Mouse (Mus musculus) left cerebral cortex, postnatal 25 days (tissue): ENCODE data around the gene Sprtn. TPM values are rescaled to one million over a fixed set of nuclear protein-coding genes. Genes with fewer than 3 reads are reported as not detected.

Experiments used
- DNase-seq, 2 experiments: peaks; one replicate each; pipeline ENCODE4 v3.0.0; 2022; ENCODE audit warnings: low spot score in 2 of 2, mixed read lengths in 1 of 2
- intact Hi-C: fragments of 180-260 bp; cut with DNase I; formaldehyde crosslinking; loops from one replicate; pipeline ENCODE4 v1.15.1; 2025
- total RNA-seq, 2 experiments: library from RNA; stranded (reverse); gene quantifications; 2 replicates each; pipeline ENCODE4 v1.2.3; 2021

Gene Sprtn
- total RNA-seq, result 10 to 100 TPM; 12.7 to 12.9 TPM

DNA sequence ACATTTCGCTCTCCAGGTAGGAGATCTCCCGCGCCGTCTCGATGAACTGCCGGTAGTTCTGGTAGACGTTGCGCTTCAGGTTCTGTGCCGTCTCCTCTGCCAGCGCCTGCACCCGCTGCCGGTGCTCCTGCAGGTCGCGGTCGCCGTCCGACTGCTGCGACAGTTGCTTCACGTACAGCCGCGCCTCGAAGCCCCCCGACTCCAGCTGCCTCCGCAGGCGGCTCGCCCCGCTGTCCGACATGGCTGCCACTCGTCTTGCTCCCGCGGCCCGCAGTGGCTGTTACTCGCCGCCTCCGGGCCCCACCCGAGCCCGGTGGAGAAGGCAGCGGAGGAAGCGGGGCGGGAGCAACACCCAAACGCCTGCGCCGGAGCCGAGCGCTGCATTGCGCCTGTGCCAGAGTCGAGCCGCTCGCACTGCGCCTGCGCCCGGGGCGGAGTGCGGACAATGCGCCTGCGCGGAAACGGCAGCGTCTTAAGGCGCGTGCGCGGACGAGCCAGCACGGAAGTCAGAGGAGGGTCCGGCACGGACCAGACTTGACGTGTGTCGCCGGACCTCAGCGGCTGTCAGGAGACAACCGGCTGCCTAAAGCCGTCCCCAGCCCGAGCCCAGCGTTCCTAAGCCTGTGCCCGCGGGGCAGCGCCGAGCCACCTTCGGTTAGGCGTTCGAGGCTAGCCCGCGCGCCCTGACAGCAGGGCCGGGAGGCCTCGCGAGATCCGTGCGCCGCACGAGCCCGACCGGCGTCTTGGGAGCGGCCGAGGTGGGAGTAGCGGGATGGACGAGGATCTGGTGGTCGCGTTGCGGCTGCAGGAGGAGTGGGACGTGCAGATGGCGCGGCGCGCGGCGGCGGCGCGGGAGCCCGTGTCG lies at the start of gene Sprtn, which contains the start of gene Exoc8:
TSS of gene Sprtn (plus strand) at position 501 of the 865 bp plus-strand sequence.
TSS of gene Exoc8 (minus strand) at position 320 of the 865 bp plus-strand sequence.
- DNase-seq, result peak; percentile 97 to 98
- intact Hi-C loops, result loop anchor here (2.0 to 5.0 kb wide), 3 partner anchors 51 to 135 kb away; partner anchors contain the start of genes Egln1 and Tsnax

DNA sequence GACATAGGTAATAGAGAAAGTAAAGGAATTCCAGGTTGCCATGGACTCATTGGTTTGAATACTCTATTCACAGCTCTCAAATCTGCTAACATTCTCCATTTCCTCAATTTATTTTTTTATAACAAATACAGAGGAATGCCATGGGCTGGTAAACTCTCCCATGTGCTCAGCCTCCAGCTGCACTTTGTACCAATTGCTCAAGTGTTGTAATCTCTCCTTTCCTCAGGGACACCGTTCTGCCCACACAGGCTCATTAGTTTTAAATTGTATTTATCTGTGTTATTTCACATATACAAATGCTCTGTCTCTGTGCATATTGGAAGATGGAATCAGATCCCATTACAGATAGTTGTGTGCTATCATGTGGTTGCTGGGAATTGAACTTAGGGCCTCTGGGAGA lies 44.2 kb upstream of the Sprtn start:
- intact Hi-C loops, result no loop called here
- DNase-seq, result no peak

DNA sequence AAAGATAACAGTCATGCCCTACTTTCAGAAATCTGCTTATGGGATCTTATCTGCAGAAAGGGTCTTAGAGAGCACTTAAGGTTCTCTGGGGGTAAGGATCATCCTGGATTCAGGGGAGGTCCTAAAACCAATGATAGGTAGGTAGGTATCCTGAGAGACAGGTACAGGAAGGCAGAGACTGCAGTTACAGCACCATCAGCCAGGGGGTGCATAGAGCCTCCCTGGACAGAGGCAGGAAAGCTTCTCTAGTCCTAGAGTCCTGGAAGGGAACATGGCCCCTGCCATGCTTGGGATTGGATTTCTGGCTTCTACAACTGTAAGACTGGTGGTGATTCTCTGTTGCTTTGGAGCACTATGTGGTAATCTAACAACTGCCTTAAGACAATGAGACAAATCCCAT lies 38.2 kb upstream of the Sprtn start:
- intact Hi-C loops, result no loop called here
- no peak for DNase-seq

GRCm38 (mm10) chr8:124860188-124860587 lies 37.5 kb upstream of the Sprtn start:
- no peak for DNase-seq
- intact Hi-C loops, result no loop called here

- intact Hi-C loops, result no loop called here
- DNase-seq, result peak; percentile 92 to 93
These were observed 35.1 kb upstream of the Sprtn start, which contains the start of the genes Gnpat and 2810004N23Rik for GRCm38 (mm10) chr8:124862321-124863162. Gene Gnpat, plus strand, starts transcription at chr8:124863033. Gene 2810004N23Rik, minus strand, starts transcription at chr8:124863120.

DNA sequence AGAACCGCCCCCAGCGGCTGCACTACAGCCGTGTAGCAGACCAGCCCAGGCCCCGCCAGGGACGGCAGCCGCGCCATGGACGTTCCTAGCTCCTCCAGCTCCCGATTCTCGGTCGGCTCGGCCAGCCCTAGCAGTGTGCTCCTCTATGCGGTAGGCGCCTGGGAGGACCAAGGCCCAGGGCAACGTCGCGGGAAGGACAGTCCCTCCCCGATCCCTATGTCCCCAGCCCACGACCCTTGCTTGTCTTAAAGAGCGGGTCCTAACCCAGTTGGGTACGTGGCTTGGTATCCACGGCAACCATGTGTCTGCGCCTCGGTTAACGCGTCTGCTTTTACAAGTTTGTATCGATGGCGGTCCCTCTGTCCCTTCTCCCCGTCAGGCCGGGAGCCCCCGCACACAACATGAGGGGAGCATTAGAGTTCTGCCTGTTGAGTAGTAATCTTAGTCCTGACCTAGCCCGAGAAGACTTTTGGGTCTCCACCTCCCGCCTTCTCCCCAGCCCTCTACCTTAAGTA lies 34.5 kb upstream of the Sprtn start:
- no peak for DNase-seq
- intact Hi-C loops, result no loop called here

DNA sequence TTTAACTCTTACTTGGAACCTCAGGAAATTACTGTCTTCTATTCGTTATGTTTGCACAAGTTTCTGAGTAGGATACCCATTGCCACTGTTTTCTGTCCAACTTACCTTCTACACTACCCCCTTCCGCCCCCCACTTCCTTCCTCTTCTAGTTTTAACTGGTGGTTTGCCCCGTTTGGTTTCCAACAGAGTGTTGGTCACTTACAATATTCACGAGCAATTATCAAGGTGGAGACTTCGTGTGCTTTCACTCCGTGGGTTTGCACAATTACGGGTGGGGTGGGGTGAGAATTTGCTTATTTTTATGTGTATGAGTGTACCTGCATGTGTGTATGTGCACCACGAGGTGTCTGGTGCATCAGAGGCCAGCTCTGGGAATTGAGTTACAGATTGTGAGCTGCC lies 34.0 kb upstream of the Sprtn start:
- intact Hi-C loops, result no loop called here
- no peak for DNase-seq

GRCm38 (mm10) chr8:124866669-124867068 lies 31.0 kb upstream of the Sprtn start:
- intact Hi-C loops, result no loop called here
- no peak for DNase-seq

DNA sequence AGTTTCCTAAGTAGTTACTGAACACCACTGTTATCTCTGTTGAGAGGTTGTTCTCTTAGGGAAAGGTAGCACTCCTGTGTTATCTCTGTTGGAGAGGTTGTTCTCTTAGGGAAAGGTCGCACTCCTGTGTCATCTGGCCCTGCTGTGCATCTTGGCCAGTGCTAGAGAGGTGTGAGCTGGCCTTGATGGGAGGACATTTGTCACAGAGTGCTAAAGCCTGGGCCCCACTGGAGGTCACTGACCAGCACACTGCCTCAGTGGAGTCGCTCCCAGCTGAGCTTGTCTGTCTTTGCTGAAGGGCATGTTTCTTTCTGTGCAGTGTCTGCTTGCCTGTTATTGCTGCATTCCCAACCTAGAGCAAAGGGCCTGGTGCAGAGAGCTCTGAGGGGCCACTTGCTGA lies 30.6 kb upstream of the Sprtn start:
- intact Hi-C loops, result no loop called here
- DNase-seq, result no peak

DNA sequence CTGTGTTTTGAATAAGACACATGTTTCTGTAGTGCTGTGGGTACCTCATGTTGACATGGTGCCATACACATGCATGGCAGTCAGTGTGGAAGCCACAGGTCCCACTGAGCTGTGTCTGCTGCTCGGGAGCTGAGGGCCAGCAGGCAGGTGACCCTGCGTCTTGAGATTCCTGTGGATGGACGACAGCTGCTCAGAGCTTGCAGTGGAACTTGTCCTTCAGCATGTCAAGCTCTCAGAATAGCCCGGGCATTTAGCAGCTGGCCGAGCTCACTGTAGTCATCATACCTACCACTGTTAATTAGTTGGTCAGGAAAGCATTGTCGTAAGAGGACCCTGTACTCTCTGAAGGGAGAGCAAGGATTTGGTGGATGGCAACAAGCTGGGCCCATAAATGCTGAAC lies 28.0 kb upstream of the Sprtn start:
- DNase-seq, result no peak
- intact Hi-C loops, result no loop called here

DNA sequence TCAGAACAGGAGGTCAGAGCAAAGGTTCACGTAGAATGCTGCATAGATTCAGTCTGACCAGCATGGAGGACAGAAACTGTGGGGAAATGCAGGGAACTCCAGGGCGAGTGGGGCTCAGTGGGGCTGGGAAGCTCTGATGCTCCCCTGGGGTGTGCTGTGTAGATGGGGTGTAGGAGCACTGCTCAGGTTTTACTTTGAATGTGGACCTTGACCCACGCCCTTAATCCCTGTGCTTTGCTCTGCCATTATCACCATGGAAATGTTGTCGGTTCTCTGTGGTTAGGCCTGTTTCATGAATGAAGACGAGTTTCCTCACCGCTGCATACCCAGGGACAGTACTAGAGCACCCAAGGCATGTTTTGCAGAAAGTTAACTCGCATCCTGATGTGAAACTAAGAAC lies 26.2 kb upstream of the Sprtn start:
- intact Hi-C loops, result no loop called here

DNA sequence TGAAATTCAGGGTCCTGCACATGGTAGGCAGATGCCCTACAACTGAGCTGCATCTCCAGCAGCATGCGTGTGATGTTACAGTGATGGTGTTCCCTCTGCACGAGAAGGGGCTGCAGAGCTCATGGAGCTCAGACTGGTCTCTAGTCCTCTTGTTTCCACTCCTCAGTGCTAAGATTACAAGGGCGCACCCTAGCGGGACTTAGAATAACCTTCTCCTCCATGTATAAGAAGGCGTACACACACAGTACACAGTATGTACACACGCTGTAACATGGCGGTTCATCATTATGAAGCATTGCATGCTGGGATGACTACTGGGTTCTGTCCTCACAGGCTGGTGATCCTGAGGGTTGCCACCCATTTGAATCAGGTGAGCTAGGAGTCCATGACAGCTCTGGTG lies 25.6 kb upstream of the Sprtn start:
- DNase-seq, result no peak
- intact Hi-C loops, result no loop called here

More for the DNA sequence above, 26.2 kb upstream of the Sprtn start:
- no peak for DNase-seq

GRCm38 (mm10) chr8:124872690-124873089 lies 25.0 kb upstream of the Sprtn start:
- DNase-seq, result no peak
- intact Hi-C loops, result no loop called here

DNA sequence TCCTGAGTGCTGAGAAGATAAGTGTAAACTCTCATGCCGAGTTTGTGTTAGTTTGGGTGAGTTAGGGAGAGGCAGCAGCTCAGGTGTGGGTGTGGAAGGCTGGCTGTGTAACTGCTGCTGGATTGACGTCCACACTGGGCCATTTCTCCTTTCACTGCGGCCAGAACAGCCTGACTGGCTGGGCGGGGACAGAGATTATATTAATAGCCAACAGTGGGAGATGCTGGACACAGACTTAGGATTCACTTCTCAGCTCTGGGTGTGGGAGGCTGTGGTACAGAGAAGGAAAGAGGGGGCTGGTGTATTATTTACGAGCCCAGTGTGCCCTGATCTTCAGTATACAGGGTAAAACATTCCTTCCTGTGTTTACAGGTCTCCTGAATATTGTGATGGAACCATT lies 19.5 kb upstream of the Sprtn start:
- DNase-seq, result peak in 1 of 2 experiments; percentile 59
- intact Hi-C loops, result no loop called here

DNA sequence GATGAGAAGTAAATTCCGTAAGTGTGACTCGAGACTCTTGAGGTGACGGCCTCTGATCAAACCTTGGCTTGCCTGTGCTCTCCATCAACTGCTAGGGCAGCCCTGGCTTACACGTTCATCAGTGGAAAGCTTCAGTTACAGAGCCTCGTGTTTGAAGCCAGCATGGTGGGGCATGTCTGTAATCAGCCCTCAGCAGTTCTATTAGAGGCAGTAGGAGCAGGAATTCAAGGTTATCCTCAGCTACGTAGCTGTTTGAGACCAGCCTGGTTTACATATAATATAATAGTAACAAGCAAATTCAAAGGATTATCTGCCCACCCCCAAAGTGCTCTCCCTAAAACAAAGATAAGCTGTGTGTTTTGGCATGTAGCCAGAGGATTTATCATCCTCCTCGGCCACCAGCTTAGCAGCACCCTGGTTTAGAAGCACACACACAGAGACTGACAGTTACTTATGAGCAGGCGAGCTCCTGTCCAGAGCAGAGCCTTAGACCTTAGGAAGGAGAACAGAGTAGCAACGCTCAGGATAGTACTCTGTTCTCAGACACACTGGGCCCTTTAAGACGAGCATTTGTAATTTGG lies 18.6 kb upstream of the Sprtn start:
- DNase-seq, result no peak
- intact Hi-C loops, result no loop called here

- intact Hi-C loops, result no loop called here
- no peak for DNase-seq
These were observed 9.3 kb upstream of the Sprtn start for GRCm38 (mm10) chr8:124888385-124888784.

DNA sequence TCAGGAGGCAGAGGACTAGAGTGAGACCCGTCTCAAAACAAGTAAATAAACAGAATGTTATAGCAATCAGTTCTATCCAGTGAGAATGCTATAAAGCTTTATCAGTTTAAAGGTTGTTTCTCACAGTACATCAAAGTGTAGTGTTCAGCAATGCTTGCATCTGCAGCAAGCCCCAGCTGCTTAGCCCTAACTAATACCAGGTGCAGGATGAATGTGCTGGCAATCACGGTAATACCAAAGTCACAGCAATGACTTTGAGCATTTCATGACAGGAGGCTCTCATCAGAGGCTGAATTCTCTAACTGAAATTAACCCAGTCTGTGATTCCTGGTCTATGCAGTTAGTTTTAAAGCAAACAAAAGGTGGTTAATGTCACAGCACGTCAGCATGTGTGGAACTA lies 5.1 kb upstream of the Sprtn start:
- intact Hi-C loops, result no loop called here
- DNase-seq, result no peak

GRCm38 (mm10) chr8:124896010-124896631 lies 1.6 kb upstream of the Sprtn start:
- no peak for DNase-seq
- intact Hi-C loops, result loop anchor here (2.0 to 5.0 kb wide), 3 partner anchors 53 to 136 kb away; partner anchors contain the start of genes Egln1 and Tsnax
